Mouse (Mus musculus) embryonic facial prominence, embryonic 15.5 days (tissue): ENCODE data around the gene Gm20388. TPM values are rescaled to one million over a fixed set of nuclear protein-coding genes. Genes with fewer than 3 reads are reported as not detected.
A peak's percentile ranks its signal among the peaks of the same experiment; 100 is the strongest.

Experiments
- ATAC-seq: fragments of 200-750 bp; cut with Nextera tagmentation; 2 replicates; pipeline ENCODE4 v1.8.0; 2017; ENCODE audit warnings: low read depth, moderate TSS enrichment; ENCODE audit not compliant: insufficient number of reproducible peaks, low FRiP score, low TSS enrichment
- H3K27ac ChIP-seq: fragments of 300-500 bp; sonication (generic); replicated peaks from 2 replicates; pipeline ENCODE4 v1.5.1; 2015; ENCODE audit warnings: mild to moderate bottlenecking, inconsistent platforms
- H3K27me3 ChIP-seq: fragments of 300-500 bp; sonication (generic); 2 replicates; pipeline ENCODE4 v1.6.1; 2015; ENCODE audit warnings: inconsistent platforms
- H3K36me3 ChIP-seq: fragments of 300-500 bp; sonication (generic); 2 replicates; pipeline ENCODE4 v1.6.1; 2015; ENCODE audit warnings: mild to moderate bottlenecking, inconsistent platforms
- H3K4me1 ChIP-seq: fragments of 300-500 bp; sonication (generic); 2 replicates; pipeline ENCODE4 v1.6.1; 2015; ENCODE audit warnings: inconsistent platforms
- H3K4me2 ChIP-seq: fragments of 300-500 bp; sonication (generic); replicated peaks from 2 replicates; pipeline ENCODE4 v1.6.1; 2015; ENCODE audit warnings: mild to moderate bottlenecking, inconsistent platforms
- H3K4me3 ChIP-seq: fragments of 300-500 bp; sonication (generic); replicated peaks from 2 replicates; pipeline ENCODE4 v1.5.1; 2015; ENCODE audit warnings: mild to moderate bottlenecking, inconsistent platforms
- H3K9ac ChIP-seq: fragments of 300-500 bp; sonication (generic); 2 replicates; pipeline ENCODE4 v1.6.1; 2015; ENCODE audit warnings: inconsistent platforms
- H3K9me3 ChIP-seq: fragments of 300-500 bp; sonication (generic); replicated peaks from 2 replicates; pipeline ENCODE4 v1.6.1; 2016; ENCODE audit warnings: inconsistent platforms
- WGBS: fragments of 180-500 bp; shearing (Covaris S2); methylation state at CpG from one replicate; pipeline ENCODE4 v1.1.7; 2015; 5-methylcytosine and 5-hydroxymethylcytosine counted together
- polyA plus RNA-seq: library from polyadenylated mRNA; unstranded; fragments of >200 nt; fragmentation: Nextera tagmentation; extraction: Ambion mirVana; gene quantifications from 2 replicates; pipeline ENCODE4 v1.2.1, GENCODE M21; 2015

Gm20388 gene
- polyA plus RNA-seq, 1 experiment from 2014 or later, result 8.0 TPM

GRCm38 (mm10) chr8:123720471-123721001 lies 3809.9 kb downstream of the Gm20388 start:
- no peaks in the 10 kb centered on the region for H3K27me3 ChIP-seq
- H3K27ac ChIP-seq, result no peak overlapping the region; the same call in 1 of the 2 replicates
- no peaks in the 10 kb centered on the region for H3K36me3 ChIP-seq
- no peak for ATAC-seq
- no peak overlapping the region for H3K4me3 ChIP-seq
- H3K9me3 ChIP-seq, result no peaks in the 10 kb centered on the region
- no peak overlapping the region for H3K9ac ChIP-seq
- WGBS, result 32% methylated on average over 12 of the region's 12 CpGs
- H3K4me1 ChIP-seq, result peaks cover 11% of the 10 kb centered on the region; the same call in 1 of the 2 replicates
- H3K4me2 ChIP-seq, result no peak overlapping the region

GRCm38 (mm10) chr8:123722245-123722644 lies 3811.6 kb downstream of the Gm20388 start:
- H3K9ac ChIP-seq, result no peak overlapping the region
- ATAC-seq, result no peak
- H3K9me3 ChIP-seq, result no peaks in the 10 kb centered on the region
- no peak overlapping the region for H3K4me2 ChIP-seq
- no peaks in the 10 kb centered on the region for H3K27me3 ChIP-seq
- H3K27ac ChIP-seq, result no peak overlapping the region
- no peak overlapping the region for H3K4me3 ChIP-seq
- WGBS, result 77% methylated on average over 5 of the region's 5 CpGs
- no peaks in the 10 kb centered on the region for H3K36me3 ChIP-seq
- H3K4me1 ChIP-seq, result peaks cover 11% of the 10 kb centered on the region; the same call in 1 of the 2 replicates

- Histone ChIP-seq H3K9ac (no peak overlapping the region), H3K36me3 (no peaks in the 10 kb centered on the region), H3K27ac (no peak overlapping the region), H3K4me1 (peaks cover 24% of the 10 kb centered on the region), H3K27me3 (no peaks in the 10 kb centered on the region), H3K4me3 (no peak overlapping the region), H3K9me3 (no peaks in the 10 kb centered on the region), H3K4me2 (no peak overlapping the region)
- ATAC-seq, result no peak
- 85% methylated on average over 10 of the region's 10 CpGs for WGBS
Measured at GRCm38 (mm10) chr8:123724752-123725151, 3814.1 kb downstream of the Gm20388 start.

GRCm38 (mm10) chr8:123725261-123725660 lies 3814.6 kb downstream of the Gm20388 start:
- ATAC-seq, result no peak
- Histone ChIP-seq H3K27me3 (no peaks in the 10 kb centered on the region), H3K4me2 (no peak overlapping the region), H3K9ac (no peak overlapping the region), H3K27ac (no peak overlapping the region), H3K4me1 (peaks cover 29% of the 10 kb centered on the region), H3K9me3 (no peaks in the 10 kb centered on the region), H3K4me3 (no peak overlapping the region), H3K36me3 (no peaks in the 10 kb centered on the region)
- WGBS, result 77% methylated on average over 7 of the region's 7 CpGs

- Histone ChIP-seq H3K27me3 (no peaks in the 10 kb centered on the region), H3K4me3 (no peak overlapping the region), H3K4me1 (peaks cover 23% of the 10 kb centered on the region), H3K27ac (no peak overlapping the region), H3K4me2 (no peak overlapping the region), H3K36me3 (no peaks in the 10 kb centered on the region), H3K9ac (no peak overlapping the region), H3K9me3 (no peaks in the 10 kb centered on the region)
- no peak for ATAC-seq
- WGBS, result 89% methylated on average over 6 of the region's 6 CpGs
Measured at GRCm38 (mm10) chr8:123726759-123727158, 3816.1 kb downstream of the Gm20388 start.

GRCm38 (mm10) chr8:123729055-123729785 lies 3818.6 kb downstream of the Gm20388 start:
- H3K9ac ChIP-seq, result no peak overlapping the region
- 0 out of 2 replicates have a peak, but pooled peaks cover 6% of the 10 kb centered on the region for H3K27me3 ChIP-seq
- H3K4me2 ChIP-seq, result peak overlapping the region; percentile 41
- WGBS, result 10% methylated on average over 20 of the region's 20 CpGs
- peak; percentile 57 for ATAC-seq
- peaks cover 20% of the 10 kb centered on the region for H3K4me1 ChIP-seq
- H3K9me3 ChIP-seq, result no peaks in the 10 kb centered on the region
- no peaks in the 10 kb centered on the region for H3K36me3 ChIP-seq
- peak overlapping the region; percentile 21 for H3K4me3 ChIP-seq
- H3K27ac ChIP-seq, result peak overlapping the region; percentile 23; the same call in 1 of the 2 replicates

- no peak; the same call in 1 of the 2 replicates for ATAC-seq
- Histone ChIP-seq H3K4me2 (peak overlapping the region; percentile 41), H3K9me3 (no peaks in the 10 kb centered on the region), H3K27ac (peak overlapping the region; percentile 23; the same call in 1 of the 2 replicates), H3K9ac (no peak overlapping the region), H3K27me3 (0 out of 2 replicates have a peak, but pooled peaks cover 6% of the 10 kb centered on the region), H3K36me3 (no peaks in the 10 kb centered on the region), H3K4me1 (peaks cover 20% of the 10 kb centered on the region), H3K4me3 (no peak overlapping the region; the same call in 1 of the 2 replicates)
- WGBS, result 38% methylated on average over 13 of the region's 13 CpGs
Measured at GRCm38 (mm10) chr8:123729786-123730411, 3819.3 kb downstream of the Gm20388 start.

GRCm38 (mm10) chr8:123732332-123732731 lies 3821.7 kb downstream of the Gm20388 start:
- H3K36me3 ChIP-seq, result no peaks in the 10 kb centered on the region
- no peak overlapping the region for H3K9ac ChIP-seq
- ATAC-seq, result no peak
- no peaks in the 10 kb centered on the region for H3K9me3 ChIP-seq
- H3K4me1 ChIP-seq, result peaks cover 23% of the 10 kb centered on the region
- H3K4me3 ChIP-seq, result no peak overlapping the region
- no peak overlapping the region for H3K27ac ChIP-seq
- WGBS, result 50% methylated on average over 4 of the region's 4 CpGs
- H3K27me3 ChIP-seq, result 0 out of 2 replicates have a peak, but pooled peaks cover 6% of the 10 kb centered on the region
- H3K4me2 ChIP-seq, result no peak overlapping the region

GRCm38 (mm10) chr8:123734486-123734885 lies 3823.8 kb downstream of the Gm20388 start:
- WGBS, result 63% methylated on average over 8 of the region's 8 CpGs

GRCm38 (mm10) chr8:123736974-123737373 lies 3826.3 kb downstream of the Gm20388 start:
- Histone ChIP-seq H3K36me3 (no peaks in the 10 kb centered on the region), H3K27me3 (0 out of 2 replicates have a peak, but pooled peaks cover 6% of the 10 kb centered on the region), H3K9me3 (no peaks in the 10 kb centered on the region), H3K4me2 (no peak overlapping the region), H3K4me1 (peaks cover 10% of the 10 kb centered on the region; the same call in 1 of the 2 replicates), H3K27ac (no peak overlapping the region), H3K9ac (no peak overlapping the region), H3K4me3 (no peak overlapping the region)
- 59% methylated on average over 9 of the region's 9 CpGs for WGBS
- ATAC-seq, result no peak

More at GRCm38 (mm10) chr8:123734486-123734885, 3823.8 kb downstream of the Gm20388 start:
- Histone ChIP-seq H3K27me3 (0 out of 2 replicates have a peak, but pooled peaks cover 6% of the 10 kb centered on the region), H3K27ac (no peak overlapping the region), H3K9ac (no peak overlapping the region), H3K4me2 (no peak overlapping the region), H3K9me3 (no peaks in the 10 kb centered on the region), H3K4me3 (no peak overlapping the region), H3K36me3 (no peaks in the 10 kb centered on the region), H3K4me1 (peaks cover 18% of the 10 kb centered on the region)
- ATAC-seq, result no peak

- WGBS, result 65% methylated on average over 4 of the region's 4 CpGs
- Histone ChIP-seq H3K4me2 (no peak overlapping the region), H3K9ac (no peak overlapping the region), H3K36me3 (no peaks in the 10 kb centered on the region), H3K4me3 (no peak overlapping the region), H3K27me3 (no peaks in the 10 kb centered on the region; the same call in 1 of the 2 replicates), H3K4me1 (peaks cover 10% of the 10 kb centered on the region; the same call in 1 of the 2 replicates), H3K27ac (no peak overlapping the region), H3K9me3 (no peaks in the 10 kb centered on the region)
- no peak for ATAC-seq
Measured at GRCm38 (mm10) chr8:123740263-123740662, 3829.6 kb downstream of the Gm20388 start.
